Mouse (Mus musculus): ENCODE data around the gene 2200002D01Rik. TPM values are rescaled to one million over a fixed set of nuclear protein-coding genes. Genes with fewer than 3 reads are reported as not detected.
"Not testable (repeated sequence)": the region's sequence is repeated elsewhere in the genome, so short reads cannot be mapped to it uniquely, and the experiment has no call there.

The 2200002D01Rik gene
- polyA plus RNA-seq, 1 experiment from 2014 or later = 3.3 TPM

DNA sequence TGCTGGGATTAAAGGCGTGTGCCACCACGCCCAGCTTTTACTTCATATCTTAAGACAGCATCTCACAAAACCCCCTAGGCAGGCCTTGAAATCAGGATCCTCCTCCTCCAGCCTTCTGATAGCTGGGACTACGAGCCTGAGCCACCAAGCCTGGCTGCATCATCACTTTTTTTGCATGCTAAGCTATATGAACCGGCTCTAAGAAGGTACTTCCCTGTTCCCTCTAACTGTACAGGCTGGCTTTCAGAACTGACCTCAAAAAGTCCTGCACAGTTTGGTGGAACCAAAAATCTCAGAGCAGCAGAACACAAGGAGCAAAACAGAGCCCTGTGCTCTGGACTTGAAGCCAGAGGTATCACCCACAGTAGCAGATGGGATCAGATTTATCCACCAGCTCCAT, 20.1 kb downstream of the 2200002D01Rik start:
- DNase-seq (no peak), ATAC-seq (peak; percentile 31)
- WGBS (ENCODE audit: insufficient replicate concordance) = 45% methylated on average over 4 of the region's 4 CpGs
- Histone ChIP-seq H3K27me3 (ENCODE audit: insufficient read depth, low read length) (peaks cover 18% of the 10 kb centered on the region), H3K9me3 (ENCODE audit: low read length) (no peaks in the 10 kb centered on the region), H3K4me2 (ENCODE audit: low read depth, low read length) (no peak overlapping the region), H3K4me1 (ENCODE audit: insufficient read depth) (peaks cover 4% of the 10 kb centered on the region; the same call in 1 of the 2 replicates), H3K27ac (ENCODE audit: low read depth) (0 out of 2 replicates have a peak overlapping the region, but pooled peaks have one; percentile 40), H3K36me3 (replicated peaks; ENCODE audit: insufficient read depth, low read length) (no peaks in the 10 kb centered on the region), H3K9ac (replicated peaks) (no peak overlapping the region), H3K4me3 (ENCODE audit: low read depth, low read length) (no peak overlapping the region)
- no peak for TF ChIP-seq EP300 (IDR thresholded peaks at IDR 0.05; ENCODE audit: low read depth)
- no peak for TF ChIP-seq CTCF (IDR thresholded peaks at IDR 0.05; ENCODE audit: low read depth)

- Histone ChIP-seq H3K4me3 (ENCODE audit: low read depth, low read length) (no peak overlapping the region), H3K9ac (replicated peaks) (no peak overlapping the region), H3K27ac (ENCODE audit: low read depth) (no peak overlapping the region), H3K27me3 (ENCODE audit: insufficient read depth, low read length) (0 out of 2 replicates have a peak, but pooled peaks cover 1% of the 10 kb centered on the region), H3K4me1 (ENCODE audit: insufficient read depth) (no peaks in the 10 kb centered on the region; the same call in 1 of the 2 replicates), H3K4me2 (ENCODE audit: low read depth, low read length) (no peak overlapping the region), H3K36me3 (replicated peaks; ENCODE audit: insufficient read depth, low read length) (no peaks in the 10 kb centered on the region), H3K9me3 (ENCODE audit: low read length) (no peaks in the 10 kb centered on the region)
- TF ChIP-seq CTCF (IDR thresholded peaks at IDR 0.05; ENCODE audit: low read depth) (no peak), EP300 (IDR thresholded peaks at IDR 0.05; ENCODE audit: low read depth) (no peak)
- 80% methylated on average over 13 of the region's 13 CpGs for WGBS (ENCODE audit: insufficient replicate concordance)
- DNase-seq (no peak), ATAC-seq (no peak)
These were observed 22.7 kb downstream of the 2200002D01Rik start for GRCm38 (mm10) chr7:29225520-29225919.

GRCm38 (mm10) chr7:29224756-29225394, 23.4 kb downstream of the 2200002D01Rik start:
- TF ChIP-seq EP300 (IDR thresholded peaks at IDR 0.05; ENCODE audit: low read depth) = no peak
- no peak for TF ChIP-seq CTCF (IDR thresholded peaks at IDR 0.05; ENCODE audit: low read depth)
- H3K27ac ChIP-seq (ENCODE audit: low read depth) = no peak overlapping the region
- no peak overlapping the region for H3K4me2 ChIP-seq (ENCODE audit: low read depth, low read length)
- ATAC-seq = no peak
- no peaks in the 10 kb centered on the region for H3K36me3 ChIP-seq (replicated peaks; ENCODE audit: insufficient read depth, low read length)
- no peak overlapping the region for H3K4me3 ChIP-seq (ENCODE audit: low read depth, low read length)
- no peak for DNase-seq
- 30% methylated on average over 16 of the region's 16 CpGs for WGBS (ENCODE audit: insufficient replicate concordance)
- peaks cover 4% of the 10 kb centered on the region for H3K9me3 ChIP-seq (ENCODE audit: low read length)
- H3K9ac ChIP-seq (replicated peaks) = no peak overlapping the region
- no peaks in the 10 kb centered on the region for H3K27me3 ChIP-seq (ENCODE audit: insufficient read depth, low read length)
- H3K4me1 ChIP-seq (ENCODE audit: insufficient read depth) = no peaks in the 10 kb centered on the region; the same call in 1 of the 2 replicates

GRCm38 (mm10) chr7:29214846-29215245, 33.4 kb downstream of the 2200002D01Rik start:
- H3K27me3 ChIP-seq (ENCODE audit: insufficient read depth, low read length) = no peaks in the 10 kb centered on the region
- H3K9me3 ChIP-seq (ENCODE audit: low read length) = peaks cover 24% of the 10 kb centered on the region
- no peak overlapping the region for H3K9ac ChIP-seq (replicated peaks)
- TF ChIP-seq EP300 (IDR thresholded peaks at IDR 0.05; ENCODE audit: low read depth) = no peak
- TF ChIP-seq CTCF (IDR thresholded peaks at IDR 0.05; ENCODE audit: low read depth) = no peak
- no peak overlapping the region for H3K4me2 ChIP-seq (ENCODE audit: low read depth, low read length)
- no peaks in the 10 kb centered on the region for H3K36me3 ChIP-seq (replicated peaks; ENCODE audit: insufficient read depth, low read length)
- no peak overlapping the region for H3K27ac ChIP-seq (ENCODE audit: low read depth)
- peaks cover 4% of the 10 kb centered on the region; the same call in 1 of the 2 replicates for H3K4me1 ChIP-seq (ENCODE audit: insufficient read depth)
- 69% methylated on average over 15 of the region's 15 CpGs for WGBS (ENCODE audit: insufficient replicate concordance)
- no peak for ATAC-seq
- no peak overlapping the region for H3K4me3 ChIP-seq (ENCODE audit: low read depth, low read length)
- no peak for DNase-seq

DNA sequence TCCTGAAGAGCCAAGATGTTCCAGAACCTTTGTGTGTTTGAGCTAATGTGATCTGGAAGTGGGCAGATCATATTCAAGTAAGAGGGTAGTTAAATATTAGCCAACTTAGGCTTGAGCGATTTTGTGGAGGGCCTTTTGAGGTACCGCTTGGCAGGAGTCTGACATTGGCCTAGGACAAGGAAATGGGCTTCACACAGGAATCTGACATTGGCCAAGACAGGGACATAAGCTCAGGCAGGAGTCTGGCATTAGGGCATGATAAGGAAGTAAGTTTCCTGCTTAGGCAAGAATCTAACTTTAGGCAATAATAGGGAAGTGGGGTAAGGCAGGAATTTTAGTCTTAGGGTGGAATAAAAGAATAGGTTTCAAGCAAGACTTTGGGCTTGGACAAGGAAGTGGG, 34.0 kb downstream of the 2200002D01Rik start:
- Histone ChIP-seq H3K36me3 (replicated peaks; ENCODE audit: insufficient read depth, low read length) (no peaks in the 10 kb centered on the region), H3K4me3 (ENCODE audit: low read depth, low read length) (no peak overlapping the region), H3K27ac (ENCODE audit: low read depth) (no peak overlapping the region), H3K4me1 (ENCODE audit: insufficient read depth) (peaks cover 4% of the 10 kb centered on the region; the same call in 1 of the 2 replicates), H3K9me3 (ENCODE audit: low read length) (peaks cover 19% of the 10 kb centered on the region), H3K4me2 (ENCODE audit: low read depth, low read length) (no peak overlapping the region), H3K9ac (replicated peaks) (no peak overlapping the region), H3K27me3 (ENCODE audit: insufficient read depth, low read length) (no peaks in the 10 kb centered on the region)
- DNase-seq = no peak
- no peak for ATAC-seq
- WGBS (ENCODE audit: insufficient replicate concordance) = 53% methylated on average over 2 of the region's 2 CpGs
- TF ChIP-seq EP300 (IDR thresholded peaks at IDR 0.05; ENCODE audit: low read depth) = no peak
- TF ChIP-seq CTCF (IDR thresholded peaks at IDR 0.05; ENCODE audit: low read depth) = no peak

- Histone ChIP-seq H3K4me3 (ENCODE audit: low read depth, low read length) (no peak within 1 kb of the TSS), H3K9ac (replicated peaks) (no peak within 1 kb of the TSS), H3K9me3 (ENCODE audit: low read length) (peaks cover 15% of the 10 kb centered on the region), H3K4me1 (ENCODE audit: insufficient read depth) (peaks cover 4% of the 10 kb centered on the region; the same call in 1 of the 2 replicates), H3K27ac (ENCODE audit: low read depth) (no peak within 1 kb of the TSS), H3K27me3 (ENCODE audit: insufficient read depth, low read length) (no peaks in the 10 kb centered on the region), H3K4me2 (ENCODE audit: low read depth, low read length) (no peak within 1 kb of the TSS), H3K36me3 (replicated peaks; ENCODE audit: insufficient read depth, low read length) (no peaks in the 10 kb centered on the region)
- DNase-seq (no peak), ATAC-seq (no peak)
- 35% methylated on average over 20 of the region's 20 CpGs for WGBS (ENCODE audit: insufficient replicate concordance)
- TF ChIP-seq CTCF (IDR thresholded peaks at IDR 0.05; ENCODE audit: low read depth) = no peak
- no peak for TF ChIP-seq EP300 (IDR thresholded peaks at IDR 0.05; ENCODE audit: low read depth)
These were observed 34.6 kb downstream of the 2200002D01Rik start, which contains the start of gene Catsperg1 for GRCm38 (mm10) chr7:29213675-29214082. Gene Catsperg1, minus strand, starts transcription at chr7:29214035.

GRCm38 (mm10) chr7:29212775-29213560, 35.3 kb downstream of the 2200002D01Rik start:
- not testable (repeated sequence) for H3K27me3 ChIP-seq (ENCODE audit: insufficient read depth, low read length); H3K36me3 ChIP-seq (replicated peaks; ENCODE audit: insufficient read depth, low read length); H3K27ac ChIP-seq (ENCODE audit: low read depth); DNase-seq; H3K9ac ChIP-seq (replicated peaks); H3K4me1 ChIP-seq (ENCODE audit: insufficient read depth); H3K4me3 ChIP-seq (ENCODE audit: low read depth, low read length); H3K4me2 ChIP-seq (ENCODE audit: low read depth, low read length); ATAC-seq
- H3K9me3 ChIP-seq (ENCODE audit: low read length) = peaks cover 13% of the 10 kb centered on the region
- 46% methylated on average over 40 of the region's 40 CpGs for WGBS (ENCODE audit: insufficient replicate concordance)
